Mouse (Mus musculus) embryonic facial prominence, embryonic 10.5 days (tissue): ENCODE data around the gene Srgap1. TPM values are rescaled to one million over a fixed set of nuclear protein-coding genes. Genes with fewer than 3 reads are reported as not detected.

Source experiments
- DNase-seq: peaks from one replicate; pipeline ENCODE4 v3.0.0-alpha.2; 2017; ENCODE audit warnings: low spot score
- H3K27ac ChIP-seq: fragments of 300-500 bp; sonication (generic); replicated peaks from 2 replicates; pipeline ENCODE4 v1.5.1; 2016; ENCODE audit warnings: mild to moderate bottlenecking
- H3K27me3 ChIP-seq: fragments of 300-500 bp; sonication (generic); replicated peaks from 2 replicates; pipeline ENCODE4 v1.6.1; 2016; ENCODE audit warnings: low read depth, mild to moderate bottlenecking; ENCODE audit not compliant: poor library complexity, severe bottlenecking
- H3K36me3 ChIP-seq: fragments of 300-500 bp; sonication (generic); replicated peaks from 2 replicates; pipeline ENCODE4 v1.6.1; 2016; ENCODE audit warnings: mild to moderate bottlenecking, moderate library complexity
- H3K4me1 ChIP-seq: fragments of 300-500 bp; sonication (generic); 2 replicates; pipeline ENCODE4 v1.6.1; 2016
- H3K4me3 ChIP-seq: fragments of 300-500 bp; sonication (generic); 2 replicates; pipeline ENCODE4 v1.5.1; 2016; ENCODE audit warnings: mild to moderate bottlenecking, moderate library complexity
- H3K9me3 ChIP-seq: fragments of 300-500 bp; sonication (generic); 2 replicates; pipeline ENCODE4 v1.6.1; 2016; ENCODE audit warnings: mild to moderate bottlenecking
- WGBS: fragments of 180-500 bp; shearing (Covaris S2); methylation state at CpG from one replicate; pipeline ENCODE4 v1.1.7; 2016; 5-methylcytosine and 5-hydroxymethylcytosine counted together
- polyA plus RNA-seq: library from polyadenylated mRNA; unstranded; fragments of >200 nt; fragmentation: Nextera tagmentation; extraction: Ambion mirVana; gene quantifications from 2 replicates; pipeline ENCODE4 v1.2.1, GENCODE M21; 2016

Gene Srgap1
- polyA plus RNA-seq, 1 experiment from 2014 or later = 9.4 TPM

DNA sequence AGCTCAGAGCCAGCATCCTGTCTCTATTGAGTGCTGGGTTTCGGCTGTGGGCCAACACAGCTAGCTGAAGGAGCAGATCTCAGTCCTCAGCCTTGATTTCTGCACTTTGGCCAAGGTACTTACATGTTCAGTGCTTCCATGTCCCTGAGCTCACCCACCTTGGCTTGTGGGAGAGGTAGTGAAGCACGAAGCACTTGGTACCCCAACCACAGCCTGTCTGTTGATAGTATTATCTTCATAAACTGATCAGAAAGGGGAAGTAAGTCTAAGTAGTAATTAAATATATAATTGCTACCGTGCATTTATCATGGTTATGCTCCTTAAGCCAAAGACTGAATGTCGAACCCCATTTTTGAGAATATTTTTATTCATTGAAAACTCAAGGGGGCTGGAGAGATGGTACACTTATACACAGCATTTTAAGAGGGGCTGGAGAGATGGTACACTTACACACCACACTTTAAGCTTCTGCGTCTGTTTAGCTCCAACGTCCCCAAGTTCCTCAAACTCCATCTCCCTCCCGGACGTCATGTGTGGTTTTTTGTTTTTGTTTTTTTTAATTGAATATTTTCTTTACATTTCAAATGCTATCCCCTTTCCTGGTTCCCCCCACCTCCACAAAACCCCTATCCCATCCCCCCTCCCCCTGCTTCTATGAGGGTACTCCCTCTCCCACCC lies 315.9 kb downstream of the Srgap1 start:
- 93% methylated on average over 8 of the region's 8 CpGs for WGBS
- Histone ChIP-seq H3K27me3 (no peaks in the 10 kb centered on the region), H3K4me3 (no peak overlapping the region), H3K9me3 (no peaks in the 10 kb centered on the region), H3K4me1 (no peaks in the 10 kb centered on the region), H3K36me3 (no peaks in the 10 kb centered on the region), H3K27ac (no peak overlapping the region)
- DNase-seq = no peak

Other genes with a start within 250 kb of the Srgap1 start
- 37.7 and 40.0 TPM in 2 replicates for gene Rxylt1, start 50.1 kb upstream of the Srgap1 start, polyA plus RNA-seq